Mouse (Mus musculus) E14TG2a.4 (cell line): ENCODE measurements around the gene Gm2035.
"Not testable (repeated sequence)": the region's sequence is repeated elsewhere in the genome, so short reads cannot be mapped to it uniquely, and the experiment has no call there.

Experiments used
- H3K27me3 ChIP-seq: 2 replicates; pipeline ENCODE4 v1.6.1; 2014; ENCODE audit warnings: low read length, control low read depth; ENCODE audit not compliant: insufficient read depth
- H3K36me3 ChIP-seq: 2 replicates; pipeline ENCODE4 v1.6.1; 2014; ENCODE audit warnings: low read length, control low read depth; ENCODE audit not compliant: insufficient read depth
- H3K4me1 ChIP-seq: replicated peaks from 2 replicates; pipeline ENCODE4 v1.6.1; 2014; ENCODE audit warnings: low read depth, low read length, control low read depth
- H3K4me3 ChIP-seq: replicated peaks from 2 replicates; pipeline ENCODE4 v1.5.1; 2014; ENCODE audit warnings: mild to moderate bottlenecking, low read length
- H3K9me3 ChIP-seq: 2 replicates; pipeline ENCODE4 v1.6.1; 2014; ENCODE audit warnings: low read length, control low read depth

Gm2035 gene

DNA sequence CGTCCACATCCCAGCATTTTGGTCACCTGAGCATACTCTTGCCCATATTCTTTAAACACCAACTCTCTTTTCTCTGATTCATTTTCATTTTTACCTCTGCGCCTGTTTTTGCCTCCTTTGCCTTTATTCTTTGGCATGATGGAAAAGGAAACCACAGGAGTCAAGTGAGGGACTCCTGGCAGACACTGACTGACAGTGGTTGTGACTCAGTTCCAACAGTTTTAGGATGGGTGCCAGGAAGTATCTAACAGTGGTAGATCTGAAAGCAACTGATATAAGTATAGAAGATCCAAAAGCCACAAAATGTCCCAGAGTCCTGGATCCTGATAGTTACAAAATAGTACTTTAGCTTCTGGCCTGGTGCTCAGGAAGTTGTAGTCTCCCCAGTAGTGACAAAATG is at the start of gene Gm2035:
Gm2035 (minus strand) TSS at position 137 of the 400 bp plus-strand sequence.
- not testable (repeated sequence) for H3K9me3 ChIP-seq, H3K36me3 ChIP-seq, H3K4me1 ChIP-seq, H3K27me3 ChIP-seq, H3K4me3 ChIP-seq

DNA sequence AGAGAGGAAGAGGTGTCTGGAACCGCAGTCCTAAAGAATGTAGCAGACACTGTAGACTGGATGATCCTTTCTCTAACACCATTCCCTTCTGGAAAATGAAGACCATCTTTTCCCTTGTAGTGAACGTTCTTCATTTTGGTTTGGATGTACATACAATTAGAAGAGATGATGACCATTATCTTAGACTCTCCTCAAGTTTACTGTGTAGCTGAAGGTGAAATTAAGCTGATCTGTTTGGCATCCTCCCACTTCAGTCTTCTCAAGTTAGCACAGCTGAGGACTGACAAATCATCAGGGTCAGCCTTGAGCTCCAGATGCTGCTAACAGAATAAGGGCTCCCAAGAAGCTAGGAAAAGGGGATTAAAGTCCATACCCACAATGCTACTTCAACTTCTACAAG is 34.1 kb upstream of the Gm2035 start, which contains the start of gene Gm2042:
Gm2042 (plus strand) TSS at position 301 of the 400 bp plus-strand sequence.
- H3K36me3 ChIP-seq, H3K27me3 ChIP-seq, H3K4me3 ChIP-seq, H3K9me3 ChIP-seq, H3K4me1 ChIP-seq: not testable (repeated sequence)

DNA sequence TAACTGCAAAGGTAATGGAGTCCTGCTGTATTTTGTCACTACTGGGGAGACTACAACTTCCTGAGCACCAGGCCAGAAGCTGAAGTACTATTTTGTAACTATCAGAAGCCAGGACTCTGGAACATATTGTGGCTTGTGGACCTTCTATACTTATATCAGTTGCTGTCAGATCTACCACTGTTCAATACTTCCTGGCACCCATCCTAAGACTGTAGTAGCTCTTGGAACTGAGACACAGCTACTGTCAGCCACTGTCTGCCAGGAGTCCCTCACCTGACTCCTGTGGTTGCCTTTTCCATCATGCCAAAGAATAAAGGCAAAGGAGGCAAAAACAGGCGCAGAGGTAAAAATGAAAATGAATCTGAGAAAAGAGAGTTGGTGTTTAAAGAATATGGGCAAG is 24.6 kb downstream of the Gm2035 start, which contains the start of gene Gm2022:
Gm2022 (plus strand) TSS at position 301 of the 400 bp plus-strand sequence.
- not testable (repeated sequence) for H3K9me3 ChIP-seq, H3K4me1 ChIP-seq, H3K27me3 ChIP-seq, H3K4me3 ChIP-seq, H3K36me3 ChIP-seq

GRCm38 (mm10) chr12:87873772-87874171 is 45.9 kb downstream of the Gm2035 start, which contains the start of gene Gm2016:
Gene Gm2016, plus strand, starts transcription at chr12:87874072.
- H3K4me3 ChIP-seq, H3K27me3 ChIP-seq, H3K4me1 ChIP-seq, H3K36me3 ChIP-seq, H3K9me3 ChIP-seq: not testable (repeated sequence)
